Mouse (Mus musculus): Measurements from ENCODE around the gene Asxl2. TPM values are rescaled to one million over a fixed set of nuclear protein-coding genes. Genes with fewer than 3 reads are reported as not detected.
"Not testable (repeated sequence)": the region's sequence is repeated elsewhere in the genome, so short reads cannot be mapped to it uniquely, and the experiment has no call there.

Gene Asxl2
- polyA plus RNA-seq, 1 experiment from 2014 or later, result 17.7 TPM

GRCm38 (mm10) chr12:3499662-3500061 is 73.0 kb downstream of the Asxl2 start:
- H3K4me2 ChIP-seq (replicated peaks), result no peak overlapping the region
- H3K9me3 ChIP-seq (replicated peaks), result no peaks in the 10 kb centered on the region
- H3K36me3 ChIP-seq, result peaks cover 48% of the 10 kb centered on the region
- H3K9ac ChIP-seq, result no peak overlapping the region
- 79% methylated on average over 4 of the region's 4 CpGs for WGBS
- H3K27ac ChIP-seq (replicated peaks), result no peak overlapping the region
- no peaks in the 10 kb centered on the region for H3K4me1 ChIP-seq
- no peaks in the 10 kb centered on the region for H3K27me3 ChIP-seq
- no peak overlapping the region for H3K4me3 ChIP-seq (replicated peaks)
- no peak for ATAC-seq (ENCODE audit: insufficient number of reproducible peaks, low FRiP score, low TSS enrichment, low read depth)

GRCm38 (mm10) chr12:3500071-3500470 is 73.4 kb downstream of the Asxl2 start:
- Histone ChIP-seq H3K27ac (replicated peaks) (no peak overlapping the region), H3K4me3 (replicated peaks) (no peak overlapping the region), H3K9ac (no peak overlapping the region), H3K36me3 (peaks cover 48% of the 10 kb centered on the region), H3K27me3 (no peaks in the 10 kb centered on the region), H3K4me2 (replicated peaks) (no peak overlapping the region), H3K4me1 (no peaks in the 10 kb centered on the region), H3K9me3 (replicated peaks) (no peaks in the 10 kb centered on the region)
- WGBS, result 91% methylated on average over 6 of the region's 6 CpGs
- ATAC-seq (ENCODE audit: insufficient number of reproducible peaks, low FRiP score, low TSS enrichment, low read depth), result no peak

GRCm38 (mm10) chr12:3518665-3519297 is 92.1 kb downstream of the Asxl2 start:
- Histone ChIP-seq H3K27ac (replicated peaks) (no peak overlapping the region), H3K9ac (no peak overlapping the region), H3K27me3 (no peaks in the 10 kb centered on the region), H3K4me1 (no peaks in the 10 kb centered on the region), H3K36me3 (no peaks in the 10 kb centered on the region), H3K4me2 (replicated peaks) (no peak overlapping the region), H3K4me3 (replicated peaks) (no peak overlapping the region), H3K9me3 (replicated peaks) (no peaks in the 10 kb centered on the region)
- ATAC-seq (ENCODE audit: insufficient number of reproducible peaks, low FRiP score, low TSS enrichment, low read depth), result no peak
- WGBS, result 49% methylated on average over 4 of the region's 4 CpGs

GRCm38 (mm10) chr12:3521806-3522205 is 95.1 kb downstream of the Asxl2 start:
- H3K36me3 ChIP-seq; H3K4me1 ChIP-seq; H3K4me2 ChIP-seq (replicated peaks); H3K9me3 ChIP-seq (replicated peaks); H3K27me3 ChIP-seq; ATAC-seq (ENCODE audit: insufficient number of reproducible peaks, low FRiP score, low TSS enrichment, low read depth); H3K9ac ChIP-seq; H3K4me3 ChIP-seq (replicated peaks); H3K27ac ChIP-seq (replicated peaks): not testable (repeated sequence)
- WGBS, result 95% methylated on average over 8 of the region's 8 CpGs

- Histone ChIP-seq H3K9ac (no peak overlapping the region), H3K4me2 (replicated peaks) (no peak overlapping the region), H3K4me3 (replicated peaks) (no peak overlapping the region), H3K4me1 (no peaks in the 10 kb centered on the region), H3K27ac (replicated peaks) (no peak overlapping the region), H3K27me3 (no peaks in the 10 kb centered on the region), H3K9me3 (replicated peaks) (0 out of 2 replicates have a peak, but pooled peaks cover 3% of the 10 kb centered on the region), H3K36me3 (no peaks in the 10 kb centered on the region)
- 88% methylated on average over 5 of the region's 5 CpGs for WGBS
- no peak for ATAC-seq (ENCODE audit: insufficient number of reproducible peaks, low FRiP score, low TSS enrichment, low read depth)
Measured at GRCm38 (mm10) chr12:3525536-3525935, 98.9 kb downstream of the Asxl2 start.

GRCm38 (mm10) chr12:3535446-3535845 is 108.8 kb downstream of the Asxl2 start:
- not testable (repeated sequence) for ATAC-seq (ENCODE audit: insufficient number of reproducible peaks, low FRiP score, low TSS enrichment, low read depth); H3K36me3 ChIP-seq; H3K27me3 ChIP-seq; H3K9ac ChIP-seq; H3K9me3 ChIP-seq (replicated peaks); H3K27ac ChIP-seq (replicated peaks); H3K4me3 ChIP-seq (replicated peaks); H3K4me1 ChIP-seq; H3K4me2 ChIP-seq (replicated peaks)
- 93% methylated on average over 1 of the region's 1 CpGs for WGBS

GRCm38 (mm10) chr12:3537616-3538015 is 111.0 kb downstream of the Asxl2 start:
- H3K4me2 ChIP-seq (replicated peaks), result no peak overlapping the region
- WGBS, result 35% methylated on average over 3 of the region's 3 CpGs
- no peaks in the 10 kb centered on the region for H3K9me3 ChIP-seq (replicated peaks)
- H3K4me3 ChIP-seq (replicated peaks), result no peak overlapping the region
- peak; percentile 70 for ATAC-seq (ENCODE audit: insufficient number of reproducible peaks, low FRiP score, low TSS enrichment, low read depth)
- H3K27ac ChIP-seq (replicated peaks), result peak overlapping the region; percentile 68; the same call in 1 of the 2 replicates
- H3K9ac ChIP-seq, result no peak overlapping the region
- H3K27me3 ChIP-seq, result no peaks in the 10 kb centered on the region
- 0 out of 2 replicates have a peak, but pooled peaks cover 8% of the 10 kb centered on the region for H3K4me1 ChIP-seq
- H3K36me3 ChIP-seq, result no peaks in the 10 kb centered on the region

- no peak for ATAC-seq (ENCODE audit: insufficient number of reproducible peaks, low FRiP score, low TSS enrichment, low read depth)
- H3K27me3 ChIP-seq, result no peaks in the 10 kb centered on the region
- H3K36me3 ChIP-seq, result no peaks in the 10 kb centered on the region
- H3K4me1 ChIP-seq, result 0 out of 2 replicates have a peak, but pooled peaks cover 8% of the 10 kb centered on the region
- H3K4me2 ChIP-seq (replicated peaks), result no peak overlapping the region
- 65% methylated on average over 1 of the region's 1 CpGs for WGBS
- H3K4me3 ChIP-seq (replicated peaks), result no peak overlapping the region
- H3K9ac ChIP-seq, result no peak overlapping the region
- H3K27ac ChIP-seq (replicated peaks), result peak overlapping the region; percentile 68
- no peaks in the 10 kb centered on the region for H3K9me3 ChIP-seq (replicated peaks)
Measured at GRCm38 (mm10) chr12:3538036-3538435, 111.4 kb downstream of the Asxl2 start.

- H3K27me3 ChIP-seq, result no peaks in the 10 kb centered on the region
- WGBS, result 65% methylated on average over 2 of the region's 2 CpGs
- no peak for ATAC-seq (ENCODE audit: insufficient number of reproducible peaks, low FRiP score, low TSS enrichment, low read depth)
- H3K4me3 ChIP-seq (replicated peaks), result no peak overlapping the region
- no peaks in the 10 kb centered on the region for H3K9me3 ChIP-seq (replicated peaks)
- H3K27ac ChIP-seq (replicated peaks), result no peak overlapping the region
- H3K9ac ChIP-seq, result no peak overlapping the region
- H3K36me3 ChIP-seq, result no peaks in the 10 kb centered on the region
- 0 out of 2 replicates have a peak, but pooled peaks cover 8% of the 10 kb centered on the region for H3K4me1 ChIP-seq
- no peak overlapping the region for H3K4me2 ChIP-seq (replicated peaks)
Measured at GRCm38 (mm10) chr12:3539605-3540004, 112.9 kb downstream of the Asxl2 start.

- Histone ChIP-seq H3K4me1 (0 out of 2 replicates have a peak, but pooled peaks cover 8% of the 10 kb centered on the region), H3K27me3 (no peaks in the 10 kb centered on the region), H3K9me3 (replicated peaks) (no peaks in the 10 kb centered on the region), H3K9ac (no peak overlapping the region), H3K4me2 (replicated peaks) (no peak overlapping the region), H3K36me3 (no peaks in the 10 kb centered on the region), H3K4me3 (replicated peaks) (no peak overlapping the region), H3K27ac (replicated peaks) (no peak overlapping the region)
- 93% methylated on average over 7 of the region's 7 CpGs for WGBS
- ATAC-seq (ENCODE audit: insufficient number of reproducible peaks, low FRiP score, low TSS enrichment, low read depth), result no peak
Measured at GRCm38 (mm10) chr12:3540871-3541270, 114.2 kb downstream of the Asxl2 start.

GRCm38 (mm10) chr12:3545451-3545850 is 118.8 kb downstream of the Asxl2 start:
- H3K4me1 ChIP-seq, result peaks cover 9% of the 10 kb centered on the region; the same call in 1 of the 2 replicates
- 58% methylated on average over 3 of the region's 3 CpGs for WGBS
- no peak for ATAC-seq (ENCODE audit: insufficient number of reproducible peaks, low FRiP score, low TSS enrichment, low read depth)
- H3K27me3 ChIP-seq, result no peaks in the 10 kb centered on the region
- no peak overlapping the region for H3K9ac ChIP-seq
- no peak overlapping the region for H3K27ac ChIP-seq (replicated peaks)
- no peak overlapping the region for H3K4me3 ChIP-seq (replicated peaks)
- no peaks in the 10 kb centered on the region for H3K9me3 ChIP-seq (replicated peaks)
- H3K4me2 ChIP-seq (replicated peaks), result no peak overlapping the region
- H3K36me3 ChIP-seq, result no peaks in the 10 kb centered on the region

GRCm38 (mm10) chr12:3546121-3546658 is 119.5 kb downstream of the Asxl2 start:
- 30% methylated on average over 4 of the region's 4 CpGs for WGBS

More at GRCm38 (mm10) chr12:3546121-3546658, 119.5 kb downstream of the Asxl2 start:
- no peaks in the 10 kb centered on the region for H3K36me3 ChIP-seq
- H3K4me1 ChIP-seq, result peaks cover 12% of the 10 kb centered on the region; the same call in 1 of the 2 replicates
- no peak overlapping the region for H3K4me2 ChIP-seq (replicated peaks)
- H3K9me3 ChIP-seq (replicated peaks), result no peaks in the 10 kb centered on the region
- H3K4me3 ChIP-seq (replicated peaks), result no peak overlapping the region
- no peaks in the 10 kb centered on the region for H3K27me3 ChIP-seq
- no peak for ATAC-seq (ENCODE audit: insufficient number of reproducible peaks, low FRiP score, low TSS enrichment, low read depth)
- H3K9ac ChIP-seq, result no peak overlapping the region
- no peak overlapping the region for H3K27ac ChIP-seq (replicated peaks)

Data from embryonic facial prominence, embryonic 15.5 days (tissue).